Mouse (Mus musculus): ENCODE results near the gene Vipr2. TPM values are rescaled to one million over a fixed set of nuclear protein-coding genes. Genes with fewer than 3 reads are reported as not detected.

The Vipr2 gene
- total and polyA plus RNA-seq, 3 experiments, result 0.16 TPM; not detected in 2

DNA sequence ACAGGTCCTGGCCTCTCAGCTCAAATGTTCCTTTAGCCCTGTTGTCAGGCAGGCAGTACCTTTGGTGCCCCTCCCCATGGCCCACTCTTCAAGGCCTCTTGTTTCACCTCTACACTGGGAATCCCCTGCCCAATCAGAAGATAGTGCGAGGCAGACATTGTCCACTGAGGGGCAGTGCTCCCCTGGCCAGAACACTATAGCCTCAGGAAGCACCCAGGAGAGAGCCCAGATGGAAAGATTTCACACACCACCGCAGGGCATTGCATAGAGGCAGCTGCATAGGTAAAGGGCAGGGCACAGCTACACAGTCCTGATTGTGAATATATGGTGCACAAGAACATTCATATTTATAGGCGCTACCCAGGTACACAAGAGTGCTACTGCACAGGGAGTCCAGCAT lies 6.5 kb upstream of the Vipr2 start:
- TF ChIP-seq POLR2AphosphoS5 (IDR thresholded peaks at IDR 0.05; ENCODE audit: insufficient replicate concordance, low read depth, low read length), result no peak
- TF ChIP-seq GATA2 (IDR thresholded peaks at IDR 0.05; ENCODE audit: borderline replicate concordance, low read depth, low read length), result no peak
- Histone ChIP-seq H3K9me3 (replicated peaks) (no peaks in the 10 kb centered on the region), H3K36me3 (replicated peaks) (no peaks in the 10 kb centered on the region), H3K4me3 (ENCODE audit: low read depth, low read length) (no peak overlapping the region), H3K4me1 (ENCODE audit: insufficient read depth, low read depth, low read length) (no peaks in the 10 kb centered on the region), H3K27me3 (ENCODE audit: insufficient read depth, low read length) (no peaks in the 10 kb centered on the region)
- DNase-seq (ENCODE audit: low spot score) (no peak), ATAC-seq (ENCODE audit: extremely low read depth, insufficient number of reproducible peaks, low FRiP score, poor library complexity, severe bottlenecking) (no peak)

DNA sequence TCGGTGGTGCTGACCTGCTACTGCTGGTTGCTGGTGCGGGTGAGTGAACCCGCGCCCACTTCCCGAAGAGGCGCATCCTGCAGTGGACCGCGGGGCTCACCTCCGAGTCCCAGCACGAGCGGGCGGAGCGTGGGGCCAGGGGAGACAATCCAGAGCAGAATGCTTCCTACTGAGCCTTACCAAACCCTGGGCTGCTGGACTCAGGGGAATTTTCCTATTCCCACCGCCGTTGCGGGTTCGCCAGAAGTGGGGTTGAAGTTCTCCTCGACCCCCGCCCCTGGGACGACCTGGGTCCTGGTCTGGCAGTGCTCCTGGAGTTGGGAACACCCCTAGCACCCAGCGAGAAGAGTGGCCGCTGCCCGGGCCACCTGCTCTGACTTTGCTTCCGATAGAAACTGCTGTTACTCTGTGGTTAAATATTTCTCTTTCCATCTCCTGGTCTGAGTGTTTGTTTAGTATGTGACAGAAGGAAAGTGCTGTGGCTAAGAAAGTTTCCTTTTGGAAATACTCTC lies 385 bp downstream of the Vipr2 start:
- DNase-seq (ENCODE audit: low spot score), result no peak
- Histone ChIP-seq H3K27me3 (ENCODE audit: insufficient read depth, low read length) (no peaks in the 10 kb centered on the region; the same call in 1 of the 2 replicates), H3K4me1 (ENCODE audit: insufficient read depth, low read depth, low read length) (no peaks in the 10 kb centered on the region), H3K36me3 (replicated peaks) (no peaks in the 10 kb centered on the region), H3K9me3 (replicated peaks) (peaks cover 7% of the 10 kb centered on the region), H3K4me3 (ENCODE audit: low read depth, low read length) (0 out of 2 replicates have a peak overlapping the region, but pooled peaks have one; percentile 7)
- ATAC-seq (ENCODE audit: extremely low read depth, insufficient number of reproducible peaks, low FRiP score, poor library complexity, severe bottlenecking), result no peak
- TF ChIP-seq CTCF (IDR thresholded peaks at IDR 0.05; ENCODE audit: low read depth, low read length) (no peak), TAL1 (conservative IDR thresholded peaks at IDR 0.05; ENCODE audit: low read depth, low read length) (no peak), GATA2 (IDR thresholded peaks at IDR 0.05; ENCODE audit: borderline replicate concordance, low read depth, low read length) (no peak), GATA1 (IDR thresholded peaks at IDR 0.05; ENCODE audit: borderline replicate concordance, low read length) (no peak), POLR2AphosphoS5 (IDR thresholded peaks at IDR 0.05; ENCODE audit: insufficient replicate concordance, low read depth, low read length) (no peak)

DNA sequence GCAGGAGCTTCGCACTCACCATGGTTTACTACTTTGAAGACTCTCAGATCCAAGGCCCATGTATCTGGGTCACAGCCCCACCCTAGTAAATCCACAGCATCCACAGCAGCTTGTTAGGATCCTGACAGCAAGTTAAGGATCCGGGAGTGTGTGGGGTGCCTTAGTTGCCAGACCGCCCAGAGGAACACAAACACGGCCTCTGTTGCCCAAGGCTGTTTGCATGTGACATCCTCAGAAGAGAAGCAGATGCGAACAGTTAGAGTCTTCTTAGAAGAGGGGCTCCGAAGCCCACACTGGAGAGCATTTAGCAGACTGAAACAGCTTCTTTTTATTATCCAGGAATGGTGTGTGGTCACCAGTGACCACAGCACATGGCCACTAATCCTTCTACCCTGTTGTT lies 5.6 kb downstream of the Vipr2 start:
- no peaks in the 10 kb centered on the region for H3K9me3 ChIP-seq (replicated peaks)
- DNase-seq (ENCODE audit: low spot score) (no peak), ATAC-seq (ENCODE audit: extremely low read depth, insufficient number of reproducible peaks, low FRiP score, poor library complexity, severe bottlenecking) (no peak)
- TF ChIP-seq POLR2AphosphoS5 (IDR thresholded peaks at IDR 0.05; ENCODE audit: insufficient replicate concordance, low read depth, low read length), result no peak
- no peak for TF ChIP-seq GATA2 (IDR thresholded peaks at IDR 0.05; ENCODE audit: borderline replicate concordance, low read depth, low read length)
- TF ChIP-seq GATA1 (IDR thresholded peaks at IDR 0.05; ENCODE audit: borderline replicate concordance, low read length), result no peak
- TF ChIP-seq TAL1 (conservative IDR thresholded peaks at IDR 0.05; ENCODE audit: low read depth, low read length), result no peak
- no peak for TF ChIP-seq CTCF (IDR thresholded peaks at IDR 0.05; ENCODE audit: low read depth, low read length)
- H3K36me3 ChIP-seq (replicated peaks), result no peaks in the 10 kb centered on the region
- no peaks in the 10 kb centered on the region for H3K4me1 ChIP-seq (ENCODE audit: insufficient read depth, low read depth, low read length)
- no peak overlapping the region for H3K4me3 ChIP-seq (ENCODE audit: low read depth, low read length)
- H3K27me3 ChIP-seq (ENCODE audit: insufficient read depth, low read length), result no peaks in the 10 kb centered on the region

- H3K27me3 ChIP-seq (ENCODE audit: insufficient read depth, low read length), result no peaks in the 10 kb centered on the region
- H3K36me3 ChIP-seq (replicated peaks), result no peaks in the 10 kb centered on the region
- H3K4me1 ChIP-seq (ENCODE audit: insufficient read depth, low read depth, low read length), result no peaks in the 10 kb centered on the region
- no peak overlapping the region for H3K4me3 ChIP-seq (ENCODE audit: low read depth, low read length)
- no peak for TF ChIP-seq CTCF (IDR thresholded peaks at IDR 0.05; ENCODE audit: low read depth, low read length)
- no peak for TF ChIP-seq GATA1 (IDR thresholded peaks at IDR 0.05; ENCODE audit: borderline replicate concordance, low read length)
- no peak for TF ChIP-seq GATA2 (IDR thresholded peaks at IDR 0.05; ENCODE audit: borderline replicate concordance, low read depth, low read length)
- no peak for TF ChIP-seq POLR2AphosphoS5 (IDR thresholded peaks at IDR 0.05; ENCODE audit: insufficient replicate concordance, low read depth, low read length)
- TF ChIP-seq TAL1 (conservative IDR thresholded peaks at IDR 0.05; ENCODE audit: low read depth, low read length), result no peak
- DNase-seq (ENCODE audit: low spot score) (no peak), ATAC-seq (ENCODE audit: extremely low read depth, insufficient number of reproducible peaks, low FRiP score, poor library complexity, severe bottlenecking) (no peak)
- no peaks in the 10 kb centered on the region for H3K9me3 ChIP-seq (replicated peaks)
These were observed 6.8 kb downstream of the Vipr2 start for GRCm38 (mm10) chr12:116084294-116084693.

- DNase-seq (ENCODE audit: low spot score) (no peak), ATAC-seq (ENCODE audit: extremely low read depth, insufficient number of reproducible peaks, low FRiP score, poor library complexity, severe bottlenecking) (no peak)
- Histone ChIP-seq H3K27me3 (ENCODE audit: insufficient read depth, low read length) (no peaks in the 10 kb centered on the region), H3K4me3 (ENCODE audit: low read depth, low read length) (no peak overlapping the region), H3K4me1 (ENCODE audit: insufficient read depth, low read depth, low read length) (no peaks in the 10 kb centered on the region), H3K9me3 (replicated peaks) (no peaks in the 10 kb centered on the region), H3K36me3 (replicated peaks) (no peaks in the 10 kb centered on the region)
- TF ChIP-seq GATA1 (IDR thresholded peaks at IDR 0.05; ENCODE audit: borderline replicate concordance, low read length), result no peak
- no peak for TF ChIP-seq TAL1 (conservative IDR thresholded peaks at IDR 0.05; ENCODE audit: low read depth, low read length)
- TF ChIP-seq GATA2 (IDR thresholded peaks at IDR 0.05; ENCODE audit: borderline replicate concordance, low read depth, low read length), result no peak
- no peak for TF ChIP-seq CTCF (IDR thresholded peaks at IDR 0.05; ENCODE audit: low read depth, low read length)
- no peak for TF ChIP-seq POLR2AphosphoS5 (IDR thresholded peaks at IDR 0.05; ENCODE audit: insufficient replicate concordance, low read depth, low read length)
These were observed 9.6 kb downstream of the Vipr2 start for GRCm38 (mm10) chr12:116086951-116087600.

DNA sequence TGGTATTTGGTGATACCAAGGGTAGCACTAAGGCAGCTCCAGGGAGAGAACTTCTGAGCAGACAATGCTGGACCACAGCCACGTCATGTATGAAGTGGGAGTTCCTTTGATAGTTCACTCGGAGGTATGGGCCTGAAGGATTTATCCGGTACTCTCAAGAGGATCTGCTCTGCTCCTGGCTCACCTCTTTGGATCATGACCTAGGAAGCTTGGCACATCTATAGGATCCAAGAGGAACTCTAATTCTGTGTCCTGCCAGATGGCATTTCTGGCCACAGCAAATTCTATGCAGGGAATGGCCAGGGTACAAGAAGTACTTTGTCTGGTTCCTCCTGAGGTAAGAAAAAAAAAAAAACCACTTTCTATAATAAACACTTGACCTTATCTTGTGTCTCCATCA lies 12.3 kb downstream of the Vipr2 start:
- H3K4me1 ChIP-seq (ENCODE audit: insufficient read depth, low read depth, low read length), result no peaks in the 10 kb centered on the region
- TF ChIP-seq TAL1 (conservative IDR thresholded peaks at IDR 0.05; ENCODE audit: low read depth, low read length), result no peak
- TF ChIP-seq POLR2AphosphoS5 (IDR thresholded peaks at IDR 0.05; ENCODE audit: insufficient replicate concordance, low read depth, low read length), result no peak
- TF ChIP-seq GATA1 (IDR thresholded peaks at IDR 0.05; ENCODE audit: borderline replicate concordance, low read length), result no peak
- no peak for TF ChIP-seq GATA2 (IDR thresholded peaks at IDR 0.05; ENCODE audit: borderline replicate concordance, low read depth, low read length)
- no peak for TF ChIP-seq CTCF (IDR thresholded peaks at IDR 0.05; ENCODE audit: low read depth, low read length)
- H3K9me3 ChIP-seq (replicated peaks), result no peaks in the 10 kb centered on the region
- no peak for ATAC-seq (ENCODE audit: extremely low read depth, insufficient number of reproducible peaks, low FRiP score, poor library complexity, severe bottlenecking)
- no peaks in the 10 kb centered on the region for H3K36me3 ChIP-seq (replicated peaks)
- H3K4me3 ChIP-seq (ENCODE audit: low read depth, low read length), result no peak overlapping the region
- H3K27me3 ChIP-seq (ENCODE audit: insufficient read depth, low read length), result no peaks in the 10 kb centered on the region
- no peak for DNase-seq (ENCODE audit: low spot score)

Measured in G1E (cell line).